Mouse (Mus musculus) brain, embryonic 14.5 days (tissue): ENCODE data around the gene 4931428L18Rik.

ENCODE experiments used
- CTCF ChIP-seq: fragments of 200-500 bp; IDR thresholded peaks from 2 replicates; pipeline ENCODE4 v1.5.1; 2012; ENCODE audit warnings: inconsistent platforms, mild to moderate bottlenecking, moderate library complexity, borderline replicate concordance; ENCODE audit not compliant: insufficient read depth, insufficient read length; ENCODE audit errors: extremely low read depth
- POLR2A ChIP-seq: fragments of 200-500 bp; IDR thresholded peaks from 2 replicates; pipeline ENCODE4 v1.6.1; 2012; ENCODE audit warnings: mild to moderate bottlenecking, inconsistent platforms, borderline replicate concordance; ENCODE audit not compliant: poor library complexity, insufficient read depth, insufficient read length, severe bottlenecking; ENCODE audit errors: extremely low read depth

- no peak for TF ChIP-seq CTCF
- TF ChIP-seq POLR2A = no peak
These were observed 157.4 kb downstream of the 4931428L18Rik start for GRCm38 (mm10) chr1:31064817-31065740.
